Mouse (Mus musculus): ENCODE data around the gene Olfr33. TPM values are rescaled to one million over a fixed set of nuclear protein-coding genes. Genes with fewer than 3 reads are reported as not detected.

Olfr33 gene
- polyA plus RNA-seq, 1 experiment, result not detected

GRCm38 (mm10) chr7:102701915-102702314 is 17.0 kb downstream of the Olfr33 start, which contains the start of gene Olfr558:
Gene Olfr558 (plus strand): TSS chr7:102702215.
- no peak within 1 kb of the TSS for H3K4me3 ChIP-seq (ENCODE audit: insufficient read depth, poor library complexity, severe bottlenecking)
- no peaks in the 10 kb centered on the region for H3K27me3 ChIP-seq (ENCODE audit: control insufficient read depth, insufficient read depth, insufficient read length)
- no peak for TF ChIP-seq CEBPB (IDR thresholded peaks at IDR 0.05; ENCODE audit: low read depth)
- no peak for TF ChIP-seq CTCF (IDR thresholded peaks at IDR 0.05; ENCODE audit: control insufficient read depth, insufficient read depth, insufficient read length)
- no peak for TF ChIP-seq USF1 (IDR thresholded peaks at IDR 0.05; ENCODE audit: low read depth)
- TF ChIP-seq MYOG (IDR thresholded peaks at IDR 0.05; ENCODE audit: control insufficient read depth, extremely low read depth, insufficient read length), result no peak
- TF ChIP-seq MYOD1 (IDR thresholded peaks at IDR 0.05; ENCODE audit: control insufficient read depth, insufficient read length, low read depth), result no peak
- no peaks in the 10 kb centered on the region for H3K79me2 ChIP-seq (ENCODE audit: control insufficient read depth, insufficient read depth)
- H3K36me3 ChIP-seq (ENCODE audit: control insufficient read depth, insufficient read depth), result no peaks in the 10 kb centered on the region
- H3ac ChIP-seq (ENCODE audit: control insufficient read depth, insufficient read length, low read depth), result no peak within 1 kb of the TSS
- H3K79me3 ChIP-seq (ENCODE audit: low read depth), result no peaks in the 10 kb centered on the region

DNA sequence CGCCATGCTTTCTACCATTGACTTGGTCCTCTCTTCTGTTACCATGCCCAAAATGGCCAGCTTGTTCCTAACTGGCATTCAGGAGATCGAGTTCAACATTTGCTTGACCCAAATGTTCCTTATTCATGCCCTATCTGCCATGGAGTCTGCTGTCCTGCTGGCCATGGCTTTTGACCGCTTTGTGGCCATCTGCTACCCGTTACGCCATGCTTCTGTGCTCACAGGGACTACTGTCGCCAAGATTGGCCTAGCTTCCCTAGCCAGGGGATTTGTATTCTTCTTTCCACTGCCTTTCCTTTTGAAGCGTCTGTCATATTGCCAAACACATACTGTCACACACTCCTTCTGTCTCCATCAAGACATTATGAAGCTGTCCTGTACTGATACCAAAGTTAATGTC is 20.4 kb downstream of the Olfr33 start:
- no peak for TF ChIP-seq CEBPB (IDR thresholded peaks at IDR 0.05; ENCODE audit: low read depth)
- TF ChIP-seq MAX (IDR thresholded peaks at IDR 0.05), result no peak
- TF ChIP-seq FOSL1 (IDR thresholded peaks at IDR 0.05; ENCODE audit: insufficient read depth, low read length, poor library complexity, severe bottlenecking), result no peak
- Histone ChIP-seq H3ac (ENCODE audit: control insufficient read depth, insufficient read length, low read depth) (no peak overlapping the region), H3K36me3 (ENCODE audit: control insufficient read depth, insufficient read depth) (no peaks in the 10 kb centered on the region), H3K4me3 (ENCODE audit: insufficient read depth, poor library complexity, severe bottlenecking) (no peak overlapping the region), H3K27me3 (ENCODE audit: control insufficient read depth, insufficient read depth, insufficient read length) (no peaks in the 10 kb centered on the region), H3K79me3 (ENCODE audit: low read depth) (no peaks in the 10 kb centered on the region), H3K79me2 (ENCODE audit: control insufficient read depth, insufficient read depth) (no peaks in the 10 kb centered on the region)

DNA sequence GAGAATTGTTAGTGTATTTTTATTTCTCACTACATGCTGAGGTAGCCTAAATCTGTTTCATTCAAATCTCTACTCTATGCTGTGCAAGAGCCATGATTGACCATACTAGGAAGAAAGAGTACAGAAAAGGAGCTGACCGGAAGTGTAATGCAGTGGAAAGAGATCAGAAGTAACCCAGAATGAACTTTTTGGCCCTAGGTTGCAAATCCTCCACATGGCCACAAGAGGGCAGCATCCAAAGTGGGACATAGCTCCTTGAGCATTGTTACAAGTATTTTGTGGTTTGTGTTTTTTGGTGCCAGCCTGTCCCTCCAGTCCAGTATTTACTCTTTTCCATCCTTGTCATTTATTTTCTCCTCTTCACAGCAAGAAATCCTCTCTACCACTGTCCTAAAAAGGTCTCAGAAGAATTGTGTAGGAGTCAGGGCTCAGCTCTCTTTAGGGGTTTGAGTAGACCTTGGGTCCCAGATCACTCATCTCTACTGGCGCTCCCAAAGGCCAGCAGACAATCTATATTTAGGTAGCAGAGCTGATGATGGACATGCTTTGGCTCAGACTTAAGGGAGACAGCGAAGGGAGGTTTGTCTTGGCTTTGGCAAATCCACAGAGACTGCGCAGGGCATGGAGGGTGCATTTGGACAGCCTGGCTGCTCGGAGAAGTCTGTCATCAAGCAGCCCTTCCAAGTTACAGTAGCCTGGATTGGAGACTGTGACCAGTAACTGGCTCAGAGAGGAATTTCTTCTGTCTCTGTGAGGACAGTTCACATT is 23.3 kb downstream of the Olfr33 start, which contains the start of gene Olfr557:
Olfr557 (plus strand) TSS at position 553 of the 768 bp plus-strand sequence.
- TF ChIP-seq MYOD1 (IDR thresholded peaks at IDR 0.05; ENCODE audit: control insufficient read depth, insufficient read length, low read depth) (no peak), USF1 (IDR thresholded peaks at IDR 0.05; ENCODE audit: low read depth) (no peak), CEBPB (IDR thresholded peaks at IDR 0.05; ENCODE audit: low read depth) (no peak), MYOG (IDR thresholded peaks at IDR 0.05; ENCODE audit: control insufficient read depth, extremely low read depth, insufficient read length) (no peak), CTCF (IDR thresholded peaks at IDR 0.05; ENCODE audit: control insufficient read depth, insufficient read depth, insufficient read length) (peak; percentile 52), MAX (IDR thresholded peaks at IDR 0.05) (no peak), FOSL1 (IDR thresholded peaks at IDR 0.05; ENCODE audit: insufficient read depth, low read length, poor library complexity, severe bottlenecking) (no peak)
- no peaks in the 10 kb centered on the region for H3K79me3 ChIP-seq (ENCODE audit: low read depth)
- no peaks in the 10 kb centered on the region for H3K27me3 ChIP-seq (ENCODE audit: control insufficient read depth, insufficient read depth, insufficient read length)
- H3ac ChIP-seq (ENCODE audit: control insufficient read depth, insufficient read length, low read depth), result no peak within 1 kb of the TSS
- H3K79me2 ChIP-seq (ENCODE audit: control insufficient read depth, insufficient read depth), result no peaks in the 10 kb centered on the region
- H3K36me3 ChIP-seq (ENCODE audit: control insufficient read depth, insufficient read depth), result no peaks in the 10 kb centered on the region
- H3K4me3 ChIP-seq (ENCODE audit: insufficient read depth, poor library complexity, severe bottlenecking), result no peak within 1 kb of the TSS

DNA sequence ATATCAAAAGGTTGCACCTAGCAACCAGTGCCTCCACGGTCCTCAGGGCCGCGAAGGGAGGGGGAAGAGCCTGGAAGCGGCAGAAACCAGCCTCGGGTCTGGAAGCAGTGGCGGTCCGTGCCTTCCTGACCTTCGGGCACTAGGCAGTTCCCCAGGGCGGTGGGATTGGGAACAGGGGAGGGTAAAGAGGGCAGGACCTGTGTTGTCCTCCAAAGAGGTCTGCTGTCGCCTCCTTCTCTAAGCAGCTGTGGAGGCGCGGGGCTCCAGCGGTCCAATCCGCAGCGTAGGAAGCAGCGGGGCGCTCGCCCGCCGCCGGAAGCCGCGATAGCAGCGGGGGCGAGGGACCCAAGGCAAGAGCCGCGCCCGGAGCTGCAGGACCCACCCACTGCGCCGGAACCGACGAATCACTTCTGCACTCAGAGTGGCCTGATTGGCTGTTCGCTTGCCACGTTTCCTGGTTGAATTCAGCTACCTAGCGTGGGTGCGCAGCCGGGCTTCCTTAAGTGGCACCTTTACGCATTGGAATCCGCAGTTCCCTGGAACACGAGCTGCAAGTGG is 31.8 kb downstream of the Olfr33 start, which contains the start of gene Trim68:
Trim68 (minus strand) TSS at position 384 of the 558 bp plus-strand sequence.
- Histone ChIP-seq H3K79me3 (ENCODE audit: low read depth) (no peaks in the 10 kb centered on the region), H3K36me3 (ENCODE audit: control insufficient read depth, insufficient read depth) (no peaks in the 10 kb centered on the region), H3ac (ENCODE audit: control insufficient read depth, insufficient read length, low read depth) (peak within 1 kb of the TSS; percentile 65), H3K79me2 (ENCODE audit: control insufficient read depth, insufficient read depth) (no peaks in the 10 kb centered on the region), H3K27me3 (ENCODE audit: control insufficient read depth, insufficient read depth, insufficient read length) (no peaks in the 10 kb centered on the region), H3K4me3 (ENCODE audit: insufficient read depth, poor library complexity, severe bottlenecking) (peak within 1 kb of the TSS; percentile 40)
- TF ChIP-seq USF1 (IDR thresholded peaks at IDR 0.05; ENCODE audit: low read depth) (peak; percentile 55), MAX (IDR thresholded peaks at IDR 0.05) (no peak), FOSL1 (IDR thresholded peaks at IDR 0.05; ENCODE audit: insufficient read depth, low read length, poor library complexity, severe bottlenecking) (no peak), MYOG (IDR thresholded peaks at IDR 0.05; ENCODE audit: control insufficient read depth, extremely low read depth, insufficient read length) (no peak)

DNA sequence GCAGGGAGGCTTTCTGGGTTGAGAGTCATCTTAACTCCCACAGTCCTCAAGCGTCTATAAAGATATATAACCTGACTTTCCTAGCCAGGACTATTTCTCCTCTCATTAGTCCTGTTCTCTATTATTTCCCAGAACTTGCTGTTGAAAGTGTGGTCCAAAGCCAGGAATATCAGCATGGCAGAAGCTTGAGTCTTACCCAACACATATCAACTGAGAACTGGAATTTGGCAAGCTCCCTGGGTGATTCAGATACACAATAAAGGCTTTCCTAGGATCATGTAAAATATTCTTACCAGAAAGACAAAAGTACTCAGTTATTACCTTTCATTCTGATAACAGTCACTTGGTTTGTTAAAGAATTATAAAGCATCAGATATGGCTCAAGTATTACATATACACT is 37.0 kb downstream of the Olfr33 start:
- Histone ChIP-seq H3K4me3 (ENCODE audit: insufficient read depth, poor library complexity, severe bottlenecking) (no peak overlapping the region), H3K79me3 (ENCODE audit: low read depth) (no peaks in the 10 kb centered on the region), H3ac (ENCODE audit: control insufficient read depth, insufficient read length, low read depth) (no peak overlapping the region), H3K27me3 (ENCODE audit: control insufficient read depth, insufficient read depth, insufficient read length) (no peaks in the 10 kb centered on the region), H3K79me2 (ENCODE audit: control insufficient read depth, insufficient read depth) (no peaks in the 10 kb centered on the region), H3K36me3 (ENCODE audit: control insufficient read depth, insufficient read depth) (no peaks in the 10 kb centered on the region)
- no peak for TF ChIP-seq FOSL1 (IDR thresholded peaks at IDR 0.05; ENCODE audit: insufficient read depth, low read length, poor library complexity, severe bottlenecking)
- TF ChIP-seq MAX (IDR thresholded peaks at IDR 0.05), result no peak
- no peak for TF ChIP-seq CTCF (IDR thresholded peaks at IDR 0.05; ENCODE audit: control insufficient read depth, insufficient read depth, insufficient read length)
- no peak for TF ChIP-seq MYOD1 (IDR thresholded peaks at IDR 0.05; ENCODE audit: control insufficient read depth, insufficient read length, low read depth)
- no peak for TF ChIP-seq MYOG (IDR thresholded peaks at IDR 0.05; ENCODE audit: control insufficient read depth, extremely low read depth, insufficient read length)
- no peak for TF ChIP-seq USF1 (IDR thresholded peaks at IDR 0.05; ENCODE audit: low read depth)
- no peak for TF ChIP-seq CEBPB (IDR thresholded peaks at IDR 0.05; ENCODE audit: low read depth)

GRCm38 (mm10) chr7:102676225-102676624 is 42.6 kb downstream of the Olfr33 start:
- H3K79me2 ChIP-seq (ENCODE audit: control insufficient read depth, insufficient read depth), result no peaks in the 10 kb centered on the region
- H3K4me3 ChIP-seq (ENCODE audit: insufficient read depth, poor library complexity, severe bottlenecking), result no peak overlapping the region
- no peak overlapping the region for H3ac ChIP-seq (ENCODE audit: control insufficient read depth, insufficient read length, low read depth)
- TF ChIP-seq MYOG (IDR thresholded peaks at IDR 0.05; ENCODE audit: control insufficient read depth, extremely low read depth, insufficient read length) (no peak), MYOD1 (IDR thresholded peaks at IDR 0.05; ENCODE audit: control insufficient read depth, insufficient read length, low read depth) (no peak), USF1 (IDR thresholded peaks at IDR 0.05; ENCODE audit: low read depth) (no peak), FOSL1 (IDR thresholded peaks at IDR 0.05; ENCODE audit: insufficient read depth, low read length, poor library complexity, severe bottlenecking) (no peak), CEBPB (IDR thresholded peaks at IDR 0.05; ENCODE audit: low read depth) (no peak), MAX (IDR thresholded peaks at IDR 0.05) (no peak), CTCF (IDR thresholded peaks at IDR 0.05; ENCODE audit: control insufficient read depth, insufficient read depth, insufficient read length) (no peak)
- no peaks in the 10 kb centered on the region for H3K79me3 ChIP-seq (ENCODE audit: low read depth)
- no peaks in the 10 kb centered on the region for H3K36me3 ChIP-seq (ENCODE audit: control insufficient read depth, insufficient read depth)
- H3K27me3 ChIP-seq (ENCODE audit: control insufficient read depth, insufficient read depth, insufficient read length), result no peaks in the 10 kb centered on the region
